Mouse (Mus musculus) monocyte, adult 59 days (primary cell): ENCODE results near the gene Heatr4. TPM values are rescaled to one million over a fixed set of nuclear protein-coding genes. Genes with fewer than 3 reads are reported as not detected.

Source experiments
- total RNA-seq, 2 experiments: library from RNA; stranded (reverse); gene quantifications; one replicate each; pipeline ENCODE4 v1.2.4; 2023

The Heatr4 gene
- total RNA-seq, result not detected

DNA sequence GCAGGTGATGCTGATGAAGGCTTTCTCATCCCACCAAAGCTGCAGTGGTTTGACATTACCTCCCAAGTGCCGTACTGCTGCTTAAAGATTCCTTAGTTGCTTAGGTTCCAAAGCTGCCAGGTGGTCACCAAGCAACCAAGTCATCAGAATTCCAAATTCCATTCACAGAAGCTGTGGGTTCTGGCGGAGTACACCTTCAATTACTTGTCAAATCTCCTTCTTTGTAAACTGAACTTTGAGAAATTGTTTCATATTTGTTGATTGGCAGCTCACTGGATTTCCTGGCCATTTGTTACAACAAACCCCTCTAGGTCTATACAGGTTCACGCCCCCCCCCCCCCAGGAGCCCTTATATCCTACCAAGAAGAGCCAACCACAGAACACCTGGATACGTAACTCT is at the start of gene Heatr4:
Gene Heatr4, minus strand, starts transcription at position 101 of the 400 bp plus-strand sequence.

DNA sequence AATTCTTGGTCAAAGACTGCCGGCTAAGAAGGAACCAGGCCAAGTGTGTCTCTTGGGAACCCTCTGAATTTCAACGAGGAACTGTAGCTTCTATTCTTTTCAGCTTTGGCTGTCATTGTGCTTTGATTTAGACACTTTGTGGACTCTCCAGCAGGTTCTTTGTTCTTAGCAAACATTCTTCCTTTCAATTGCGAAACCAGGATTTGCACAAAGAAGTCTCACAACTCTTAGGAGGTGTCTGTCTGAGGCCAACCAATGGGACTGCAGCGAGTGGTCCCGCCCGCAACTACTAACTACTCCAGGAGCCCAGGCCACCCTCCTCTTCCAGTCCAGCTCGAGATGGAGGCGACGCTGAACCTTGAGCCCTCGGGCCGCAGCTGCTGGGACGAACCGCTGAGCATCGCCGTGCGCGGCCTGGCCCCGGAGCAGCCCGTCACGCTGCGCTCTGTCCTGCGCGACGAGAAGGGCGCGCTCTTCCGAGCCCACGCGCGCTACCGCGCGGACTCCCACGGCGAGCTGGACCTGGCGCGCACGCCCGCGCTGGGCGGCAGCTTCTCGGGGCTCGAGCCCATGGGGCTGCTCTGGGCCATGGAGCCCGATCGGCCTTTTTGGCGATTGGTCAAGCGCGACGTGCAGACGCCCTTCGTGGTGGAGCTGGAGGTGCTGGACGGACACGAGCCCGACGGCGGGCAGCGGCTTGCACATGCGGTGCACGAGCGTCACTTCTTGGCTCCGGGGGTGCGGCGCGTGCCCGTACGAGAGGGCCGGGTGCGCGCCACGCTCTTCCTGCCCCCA is 24.7 kb upstream of the Heatr4 start, which contains the start of gene Acot1:
Gene Acot1, plus strand, starts transcription at position 320 of the 795 bp plus-strand sequence.

DNA sequence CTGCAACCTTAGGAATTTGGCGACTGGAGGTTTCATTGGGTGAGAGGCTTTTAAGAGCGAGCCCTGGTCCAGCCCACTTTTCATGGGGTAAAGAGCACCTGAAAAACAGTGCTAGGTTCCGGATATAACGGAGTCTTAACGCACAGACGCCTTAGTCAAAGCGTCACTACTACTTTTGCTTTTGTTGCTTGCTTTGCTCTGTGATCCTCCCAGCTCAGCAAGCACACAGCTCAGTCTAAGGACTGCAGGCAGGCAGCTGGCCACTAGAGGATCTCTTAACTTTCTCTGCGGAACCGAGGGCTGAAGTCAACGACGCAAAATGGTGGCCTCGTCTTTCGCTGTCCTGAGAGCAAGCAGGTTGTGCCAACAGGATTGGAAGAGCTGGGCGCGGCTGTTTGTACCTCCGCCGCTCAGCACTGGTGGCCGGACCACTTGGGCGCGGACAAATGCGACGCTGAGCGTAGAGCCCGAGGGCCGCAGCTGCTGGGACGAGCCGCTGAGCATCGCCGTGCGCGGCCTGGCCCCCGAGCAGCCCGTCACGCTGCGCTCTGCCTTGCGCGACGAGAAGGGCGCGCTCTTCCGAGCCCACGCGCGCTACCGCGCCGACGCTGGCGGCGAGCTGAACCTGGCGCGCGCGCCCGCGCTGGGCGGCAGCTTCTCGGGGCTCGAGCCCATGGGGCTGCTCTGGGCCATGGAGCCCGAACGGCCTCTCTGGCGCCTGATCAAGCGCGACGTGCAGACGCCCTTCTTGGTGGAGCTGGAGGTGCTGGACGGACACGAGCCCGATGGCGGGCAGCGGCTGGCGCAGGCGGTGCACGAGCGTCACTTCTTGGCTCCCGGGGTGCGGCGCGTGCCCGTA is 3.2 kb upstream of the Heatr4 start, which contains the start of gene Acot2:
Gene Acot2, plus strand, starts transcription at position 279 of the 859 bp plus-strand sequence.

GRCm38 (mm10) chr12:83950493-83950839 is 34.2 kb downstream of the Heatr4 start, which contains the start of gene Riox1:
Riox1 (plus strand) TSS chr12:83950608.

DNA sequence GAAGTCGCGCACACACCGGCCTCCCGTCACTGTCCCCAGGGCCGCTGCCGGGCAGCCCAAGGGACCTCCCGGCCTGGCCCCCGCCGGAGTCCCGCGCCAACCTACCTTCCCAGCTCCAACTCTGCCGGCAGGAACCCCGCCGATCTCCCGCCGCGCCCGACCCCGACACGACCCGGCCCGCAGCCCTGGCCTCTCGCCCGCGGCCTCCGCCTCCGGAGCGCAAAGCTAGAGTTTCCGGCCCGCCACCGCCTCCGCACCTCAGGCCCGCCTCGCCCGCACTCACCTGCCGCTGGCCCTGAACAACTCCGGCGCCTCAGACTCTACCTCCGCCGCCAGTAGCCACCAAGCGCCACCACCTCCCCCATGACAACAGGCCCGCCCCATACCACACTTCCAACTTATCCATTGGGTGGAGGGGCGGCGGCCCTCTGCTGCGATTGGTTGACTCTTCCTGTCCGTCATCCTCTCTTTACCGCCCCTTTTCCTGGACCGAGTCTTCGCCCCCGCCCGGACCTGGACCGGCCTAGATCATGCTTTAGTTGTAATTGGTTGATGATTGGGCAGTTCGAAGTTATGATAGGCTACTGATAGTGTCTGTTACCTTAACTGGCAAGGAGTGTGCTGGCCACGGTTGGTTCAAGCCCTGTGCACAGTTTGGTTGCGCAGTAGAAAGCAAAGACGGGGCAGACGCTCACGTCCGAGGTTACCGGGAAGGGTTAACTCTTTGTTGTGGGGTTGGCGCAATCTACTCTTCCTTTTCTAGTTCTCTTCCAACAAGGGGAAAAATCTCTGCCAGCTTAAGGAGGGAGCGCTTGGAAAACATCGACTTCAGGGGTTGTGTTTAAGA is 62.9 kb downstream of the Heatr4 start, which contains the start of gene Numb:
Gene Numb, minus strand, starts transcription at position 400 of the 847 bp plus-strand sequence.

Other genes starting within 250 kb of the Heatr4 start
- under 1 TPM in 1 of 2 experiments, not detected in 1; 0.12 TPM for gene Papln, start 221.2 kb downstream of the Heatr4 start, total RNA-seq
- 10 to 100 TPM; 46.1 to 49.0 TPM for gene Numb, start 62.9 kb downstream of the Heatr4 start, total RNA-seq
- 10 to 100 TPM; 12.9 to 13.7 TPM for gene Riox1, start 34.2 kb downstream of the Heatr4 start, total RNA-seq
- 10 to 100 TPM; 15.8 to 16.5 TPM for gene Acot2, start 3.0 kb upstream of the Heatr4 start, total RNA-seq
- gene Acot1, start 24.6 kb upstream of the Heatr4 start, total RNA-seq, result 10 to 100 TPM; 39.1 to 39.2 TPM
- gene Acot4, start 53.5 kb upstream of the Heatr4 start, total RNA-seq, result 1 to 10 TPM; 1.2 to 1.6 TPM
- not detected for gene Gm49366, start 54.1 kb upstream of the Heatr4 start, total RNA-seq
- not detected for gene Acot3, start 67.3 kb upstream of the Heatr4 start, total RNA-seq
- gene Acot5, start 84.5 kb upstream of the Heatr4 start, total RNA-seq, result not detected
- gene Acot6, start 115.8 kb upstream of the Heatr4 start, total RNA-seq, result under 1 TPM; 0.24 to 0.64 TPM
- gene Dnal1, start 129.5 kb upstream of the Heatr4 start, total RNA-seq, result under 1 TPM; 0.52 to 0.73 TPM
- 1 to 10 TPM; 3.1 to 4.0 TPM for gene Pnma1, start 163.6 kb upstream of the Heatr4 start, total RNA-seq
- gene Elmsan1, start 234.0 kb upstream of the Heatr4 start, total RNA-seq, result 100 to 1,000 TPM in 1 of 2 experiments, 10 to 100 TPM in 1; 93.3 to 105 TPM